Mouse (Mus musculus) E14TG2a.4 (cell line): ENCODE measurements around the gene Adh1.

ENCODE experiments used
- CTCF ChIP-seq: conservative IDR thresholded peaks from 2 replicates; pipeline ENCODE4 v1.5.1; 2014; ENCODE audit warnings: low read length
- NANOG ChIP-seq: IDR thresholded peaks from 2 replicates; pipeline ENCODE4 v1.6.1; 2014; ENCODE audit warnings: borderline replicate concordance, low read length, mixed read lengths
- POU5F1 ChIP-seq: IDR thresholded peaks from 2 replicates; pipeline ENCODE4 v1.6.1; 2014; ENCODE audit warnings: low read length, borderline replicate concordance

DNA sequence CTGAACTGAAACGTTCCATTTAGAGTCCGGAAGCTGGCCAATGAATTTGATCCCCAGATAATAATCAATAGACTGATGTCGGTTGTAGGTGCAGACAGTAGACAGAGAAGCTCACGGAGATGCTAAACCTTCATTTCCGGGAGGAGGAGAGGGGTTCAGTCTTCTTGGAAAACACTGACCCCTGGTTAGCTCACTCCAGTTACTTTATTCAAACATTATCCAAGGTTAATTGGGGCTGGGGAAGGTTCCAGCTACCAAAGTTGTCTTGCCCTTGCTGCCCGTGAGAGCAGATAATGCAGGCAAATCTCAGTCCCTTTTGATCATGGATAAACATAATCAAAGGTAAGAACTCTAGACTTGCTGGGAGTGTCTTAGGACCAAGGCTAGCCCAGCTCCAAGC, 9.6 kb upstream of the Adh1 start:
- no peak for TF ChIP-seq CTCF
- TF ChIP-seq POU5F1 = no peak
- TF ChIP-seq NANOG = no peak
